Mouse (Mus musculus): ENCODE results near the gene Nucb1. TPM values are rescaled to one million over a fixed set of nuclear protein-coding genes. Genes with fewer than 3 reads are reported as not detected.
A peak's percentile ranks its signal among the peaks of the same experiment; 100 is the strongest.
"Not testable (repeated sequence)": the region's sequence is repeated elsewhere in the genome, so short reads cannot be mapped to it uniquely, and the experiment has no call there.

Gene Nucb1
- total RNA-seq, 2 experiments from 2014 or later = 126 to 129 TPM

- intact Hi-C loops (cut with DNase I) = no loop called here
- DNase-seq (ENCODE audit: low spot score) = peak; percentile 91
Measured at GRCm38 (mm10) chr7:45466283-45467089, 43.7 kb downstream of the Nucb1 start, which contains the start of gene Bax. Gene Bax, minus strand, starts transcription at chr7:45466898.

- intact Hi-C loops (cut with DNase I) = no loop called here
Measured at GRCm38 (mm10) chr7:45465549-45465948, 44.7 kb downstream of the Nucb1 start.

GRCm38 (mm10) chr7:45465112-45465511, 45.1 kb downstream of the Nucb1 start:
- intact Hi-C loops (cut with DNase I) = no loop called here
- no peak for DNase-seq (ENCODE audit: low spot score)

More at GRCm38 (mm10) chr7:45465549-45465948, 44.7 kb downstream of the Nucb1 start:
- DNase-seq (ENCODE audit: low spot score) = no peak

GRCm38 (mm10) chr7:45463987-45464778, 46.0 kb downstream of the Nucb1 start:
- no peak for DNase-seq (ENCODE audit: low spot score)
- intact Hi-C loops (cut with DNase I) = no loop called here

GRCm38 (mm10) chr7:45462868-45463267, 47.3 kb downstream of the Nucb1 start:
- intact Hi-C loops (cut with DNase I) = not testable (repeated sequence)

GRCm38 (mm10) chr7:45462325-45462724, 47.9 kb downstream of the Nucb1 start:
- DNase-seq (ENCODE audit: low spot score) = no peak
- intact Hi-C loops (cut with DNase I) = no loop called here

More at GRCm38 (mm10) chr7:45462868-45463267, 47.3 kb downstream of the Nucb1 start:
- not testable (repeated sequence) for DNase-seq (ENCODE audit: low spot score)

- intact Hi-C loops (cut with DNase I) = no loop called here
- no peak for DNase-seq (ENCODE audit: low spot score)
Measured at GRCm38 (mm10) chr7:45461781-45462180, 48.4 kb downstream of the Nucb1 start.

- intact Hi-C loops (cut with DNase I) = no loop called here
- no peak for DNase-seq (ENCODE audit: low spot score)
Measured at GRCm38 (mm10) chr7:45461326-45461725, 48.9 kb downstream of the Nucb1 start.

- intact Hi-C loops (cut with DNase I) = no loop called here
Measured at GRCm38 (mm10) chr7:45460860-45461314, 49.3 kb downstream of the Nucb1 start.

GRCm38 (mm10) chr7:45460377-45460776, 49.8 kb downstream of the Nucb1 start:
- no peak for DNase-seq (ENCODE audit: low spot score)
- intact Hi-C loops (cut with DNase I) = no loop called here

More at GRCm38 (mm10) chr7:45460860-45461314, 49.3 kb downstream of the Nucb1 start:
- no peak for DNase-seq (ENCODE audit: low spot score)

GRCm38 (mm10) chr7:45459564-45460140, 50.6 kb downstream of the Nucb1 start, which contains the start of gene Ftl1:
Gene Ftl1, minus strand, starts transcription at chr7:45459884.
- intact Hi-C loops (cut with DNase I) = not testable (repeated sequence)

GRCm38 (mm10) chr7:45458748-45459563, 51.2 kb downstream of the Nucb1 start:
- peak; percentile 72 for DNase-seq (ENCODE audit: low spot score)
- intact Hi-C loops (cut with DNase I) = no loop called here

More at GRCm38 (mm10) chr7:45459564-45460140, 50.6 kb downstream of the Nucb1 start, which contains the start of gene Ftl1:
- DNase-seq (ENCODE audit: low spot score) = peak; percentile 97

GRCm38 (mm10) chr7:45457204-45458060, 52.8 kb downstream of the Nucb1 start:
- intact Hi-C loops (cut with DNase I) = no loop called here
- no peak for DNase-seq (ENCODE audit: low spot score)

GRCm38 (mm10) chr7:45456721-45457203, 53.4 kb downstream of the Nucb1 start:
- DNase-seq (ENCODE audit: low spot score) = no peak
- intact Hi-C loops (cut with DNase I) = no loop called here

GRCm38 (mm10) chr7:45455932-45456696, 54.1 kb downstream of the Nucb1 start:
- intact Hi-C loops (cut with DNase I) = no loop called here
- no peak for DNase-seq (ENCODE audit: low spot score)

- intact Hi-C loops (cut with DNase I) = no loop called here
- no peak for DNase-seq (ENCODE audit: low spot score)
Measured at GRCm38 (mm10) chr7:45454971-45455370, 55.2 kb downstream of the Nucb1 start.

GRCm38 (mm10) chr7:45451344-45451982, 58.7 kb downstream of the Nucb1 start:
- intact Hi-C loops (cut with DNase I) = loop anchor here (2.0 kb wide), 1 partner anchor 109 kb away; no protein-coding TSS in a partner anchor
- DNase-seq (ENCODE audit: low spot score) = peak; percentile 49

Data from heart, postnatal 25 days (tissue).